Mouse (Mus musculus): Measurements from ENCODE around the gene Cd180.

- TF ChIP-seq POLR2A (IDR thresholded peaks at IDR 0.05; ENCODE audit: low read depth, low read length) (no peak), CTCF (IDR thresholded peaks at IDR 0.05; ENCODE audit: extremely low read depth, insufficient read depth, insufficient read length, insufficient replicate concordance) (no peak)
These were observed 76.8 kb downstream of the Cd180 start for GRCm38 (mm10) chr13:102770194-102770593.

Measured in spleen, adult 2 months (tissue).